Mouse (Mus musculus): Measurements from ENCODE around the gene Rccd1.

GRCm38 (mm10) chr7:80319846-80320496 is 4.3 kb downstream of the Rccd1 start:
- TF ChIP-seq CTCF (IDR thresholded peaks at IDR 0.05; ENCODE audit: borderline replicate concordance, insufficient read depth, low read depth, low read length), result no peak
- no peak for TF ChIP-seq POLR2A (IDR thresholded peaks at IDR 0.05; ENCODE audit: borderline replicate concordance, insufficient read depth, low read length)

All from cerebellum, adult 2 months (tissue).